Mouse (Mus musculus): Measurements from ENCODE around the gene Atp1a3.
A peak's percentile ranks its signal among the peaks of the same experiment; 100 is the strongest.

Atp1a3 gene

GRCm38 (mm10) chr7:24964288-24964687, 41.5 kb downstream of the Atp1a3 start:
- no peak for DNase-seq

GRCm38 (mm10) chr7:24955226-24955625, 50.5 kb downstream of the Atp1a3 start:
- DNase-seq = no peak

DNA sequence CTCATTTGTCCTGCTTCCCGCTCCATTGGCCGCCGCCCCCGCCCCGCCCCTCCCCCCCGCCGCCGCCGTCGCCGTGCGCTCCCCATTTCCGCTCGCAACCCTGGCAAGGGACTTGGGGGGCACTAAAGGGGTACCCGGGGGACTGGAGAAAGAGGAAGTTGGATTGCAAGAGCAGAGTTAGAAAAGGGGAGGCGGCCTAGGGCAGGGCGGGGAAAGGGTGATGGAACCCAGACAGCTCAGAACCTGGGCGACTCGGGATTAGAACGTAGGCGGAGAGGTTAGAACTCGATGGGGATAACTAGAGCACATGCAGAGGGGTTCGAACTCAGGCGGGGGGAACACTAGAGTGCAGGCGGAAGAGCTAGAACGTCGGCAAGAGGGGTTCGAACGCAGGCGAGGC, 51.3 kb downstream of the Atp1a3 start:
- no peak for DNase-seq

DNA sequence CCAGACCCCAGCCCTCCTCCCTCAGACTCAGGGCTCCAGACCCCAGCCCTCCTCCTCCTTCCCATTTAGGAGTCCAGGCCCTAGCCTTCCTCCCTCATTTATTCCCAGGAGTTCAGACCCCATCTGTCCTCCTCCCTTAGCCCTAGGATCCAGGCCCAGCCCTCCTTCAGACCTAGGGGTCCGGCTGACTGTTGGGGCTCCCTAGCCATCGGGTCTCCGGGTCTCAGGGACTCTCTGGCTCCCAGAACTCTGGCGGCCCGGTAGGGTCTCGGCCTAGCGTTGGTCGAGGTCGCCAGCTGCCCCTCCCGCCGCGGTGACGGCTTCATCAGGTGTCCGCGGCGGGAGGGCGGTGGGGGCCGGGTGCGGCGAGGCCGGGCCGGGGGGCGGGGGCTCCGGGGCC, 51.8 kb downstream of the Atp1a3 start:
- DNase-seq = no peak

GRCm38 (mm10) chr7:24949958-24950623, 55.7 kb downstream of the Atp1a3 start:
- peak; percentile 82 to 88 for DNase-seq

- peak; percentile 31 to 54 for DNase-seq
Observed at GRCm38 (mm10) chr7:24948774-24949173, 57.0 kb downstream of the Atp1a3 start.

DNA sequence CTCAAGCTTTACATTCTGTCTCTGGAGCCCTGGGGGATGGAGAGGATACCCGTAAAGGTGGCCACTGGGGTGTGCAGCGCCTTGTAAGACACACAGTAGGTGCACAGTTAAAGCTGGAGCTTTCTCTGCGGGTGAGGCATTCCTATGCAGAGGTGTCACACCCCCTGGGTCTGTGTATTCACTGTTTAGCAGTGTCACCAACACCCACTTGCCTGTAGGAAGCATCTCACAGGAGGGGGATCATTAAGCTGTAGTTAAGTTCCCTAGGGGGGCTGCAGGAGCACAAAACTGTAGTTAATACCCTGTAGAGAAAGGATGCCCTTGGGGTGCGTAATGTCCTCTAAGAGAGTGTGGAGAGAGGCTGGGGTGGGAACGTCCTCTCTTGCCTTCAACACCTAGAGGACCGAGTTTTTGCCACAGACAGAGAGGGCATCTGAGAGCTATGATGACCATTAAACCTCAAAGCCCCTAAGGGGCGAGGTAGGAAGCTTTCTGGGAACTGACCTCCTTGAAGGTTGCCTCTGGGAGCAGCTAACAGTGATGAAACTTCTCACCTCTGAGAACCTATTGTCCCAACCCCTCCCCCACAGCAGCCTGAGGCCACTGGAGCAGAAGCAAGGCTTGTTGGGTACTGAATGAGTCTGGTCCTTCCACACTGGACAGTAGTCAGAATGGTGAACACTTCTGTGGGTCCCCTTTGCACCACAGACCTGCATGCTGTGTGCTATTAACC, 58.3 kb downstream of the Atp1a3 start:
- no peak for DNase-seq

- DNase-seq = no peak
Observed at GRCm38 (mm10) chr7:24944257-24944950, 61.4 kb downstream of the Atp1a3 start, which contains the start of gene Gm4881. Gm4881 (minus strand) TSS chr7:24944494.

- no peak for DNase-seq
Observed at GRCm38 (mm10) chr7:24943641-24944040, 62.1 kb downstream of the Atp1a3 start.

GRCm38 (mm10) chr7:24931651-24932050, 74.1 kb downstream of the Atp1a3 start:
- no peak for DNase-seq

GRCm38 (mm10) chr7:24930475-24930874, 75.3 kb downstream of the Atp1a3 start:
- DNase-seq = no peak

All from cerebellum, postnatal 25 days (tissue).